Mouse (Mus musculus) mouse embryonic stem cell (cell line): Measurements from ENCODE around the gene Cdk14.

ENCODE experiments used
- in situ Hi-C, 2 experiments: fragments of 300-500 bp; cut with MboI; formaldehyde crosslinking; loops; 1 replicate in 1 of 2; 3 replicates in 1 of 2; pipeline ENCODE4 v1.14.3; 2019 to 2020; ENCODE audit warnings: low sequenced_read_pairs in 2 of 2, low pct_unique_long_range_greater_than_20kb in 1 of 2, mixed read lengths in 1 of 2; ENCODE audit not compliant: unreplicated experiment in 1 of 2

The Cdk14 gene

DNA sequence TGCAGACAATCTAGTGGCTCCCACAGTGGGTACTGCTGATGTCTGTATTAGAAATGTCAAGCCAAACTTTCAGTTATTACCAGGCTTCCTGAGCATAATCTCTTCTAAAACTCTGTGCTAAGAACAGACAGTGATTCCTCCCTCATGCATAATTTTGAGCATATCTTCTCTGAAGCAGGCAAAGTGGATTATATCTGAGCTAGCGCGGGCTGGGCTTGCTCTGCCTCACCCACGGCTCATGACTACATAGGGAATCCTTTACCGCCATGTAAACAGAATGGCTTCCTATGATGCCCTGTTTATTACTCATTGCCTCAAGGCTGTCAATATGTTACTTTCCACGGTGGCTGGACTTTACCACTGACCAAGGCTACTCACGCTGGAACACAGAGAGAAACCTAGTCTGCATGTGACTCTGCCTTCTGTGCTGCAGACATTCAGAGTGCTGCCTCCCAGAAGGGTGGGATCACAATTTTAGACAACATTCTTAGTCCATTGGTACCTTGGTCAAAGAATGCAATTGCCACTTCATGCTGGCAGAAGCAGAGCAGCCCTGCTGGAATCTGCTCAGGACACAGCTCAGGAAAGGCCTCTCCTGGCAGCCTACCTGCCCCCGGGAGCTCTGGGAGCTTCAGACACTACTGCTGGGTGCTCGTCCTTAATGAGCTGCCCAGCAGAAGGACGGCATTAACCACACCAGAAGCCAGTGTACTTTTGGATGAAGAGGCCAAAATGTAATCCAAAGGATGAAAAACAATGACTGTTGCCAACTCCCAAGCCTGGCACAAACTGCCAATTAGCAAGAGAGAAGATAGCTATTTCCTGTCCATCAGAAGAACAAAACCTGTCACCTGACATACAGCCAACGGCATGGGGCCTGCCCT, 503.5 kb downstream of the Cdk14 start:
- in situ Hi-C loops, result loop anchor here in 1 of 2 experiments (25.0 kb wide), 1 partner anchor 654 kb away; no protein-coding TSS in a partner anchor

DNA sequence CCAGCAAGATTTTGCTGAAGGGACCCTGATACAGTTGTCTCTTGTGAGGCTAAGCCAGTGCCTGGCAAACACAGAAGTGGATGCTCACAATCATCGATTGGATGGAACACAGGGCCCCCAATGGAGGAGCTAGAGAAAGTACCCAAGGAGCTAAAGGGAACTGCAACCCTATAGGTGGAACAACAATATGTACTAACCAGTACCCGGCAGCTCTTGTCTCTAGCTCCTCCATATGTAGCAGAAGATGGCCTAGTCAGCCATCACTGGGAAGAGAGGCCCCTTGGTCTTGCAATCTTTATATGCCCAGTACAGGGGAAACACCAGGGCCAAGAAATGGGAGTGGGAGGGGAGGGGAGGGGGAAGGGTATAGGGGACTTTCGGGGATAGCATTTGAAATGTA, 515.2 kb downstream of the Cdk14 start:
- in situ Hi-C loops, result loop anchor here in 1 of 2 experiments (25.0 kb wide), 1 partner anchor 643 kb away; no protein-coding TSS in a partner anchor

DNA sequence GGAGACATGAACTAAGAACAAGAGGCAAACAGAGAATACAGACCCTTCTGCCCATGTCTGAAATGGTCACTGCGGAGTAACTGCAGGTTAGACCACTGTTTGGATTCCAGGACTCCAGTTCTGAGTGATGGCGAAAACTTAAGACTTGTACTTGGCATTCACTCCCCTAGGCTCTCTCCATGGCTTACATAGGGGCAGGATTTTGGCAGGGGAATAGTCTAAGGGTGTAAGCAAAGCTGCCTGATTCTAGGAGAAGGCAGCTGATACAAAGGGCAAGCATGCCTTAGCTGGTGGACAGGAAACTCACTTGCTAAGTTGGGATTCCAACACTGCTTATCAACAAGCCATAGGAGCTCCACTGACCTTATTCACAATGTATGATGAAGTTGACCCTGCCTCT, 521.9 kb downstream of the Cdk14 start:
- in situ Hi-C loops, result no loop called here

DNA sequence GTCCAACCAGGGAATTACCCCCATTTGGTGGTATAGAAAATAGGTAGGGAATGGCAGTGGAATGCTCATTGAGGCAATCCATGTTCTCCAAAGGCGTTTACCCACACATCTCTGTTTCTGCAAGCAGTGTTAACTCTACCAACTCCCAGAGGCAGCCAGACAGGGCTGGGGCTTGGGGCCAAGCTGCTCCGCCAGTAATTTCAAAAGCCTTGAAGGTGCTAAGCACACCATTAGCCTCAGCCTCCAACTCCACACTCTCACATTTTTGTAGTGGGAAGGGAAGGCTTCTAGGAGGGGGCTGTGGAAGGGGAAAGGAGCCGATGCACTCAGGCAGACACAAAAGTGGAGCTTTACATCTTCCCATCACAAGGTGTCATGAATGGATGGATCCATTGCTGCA, 525.1 kb downstream of the Cdk14 start:
- in situ Hi-C loops, result no loop called here

DNA sequence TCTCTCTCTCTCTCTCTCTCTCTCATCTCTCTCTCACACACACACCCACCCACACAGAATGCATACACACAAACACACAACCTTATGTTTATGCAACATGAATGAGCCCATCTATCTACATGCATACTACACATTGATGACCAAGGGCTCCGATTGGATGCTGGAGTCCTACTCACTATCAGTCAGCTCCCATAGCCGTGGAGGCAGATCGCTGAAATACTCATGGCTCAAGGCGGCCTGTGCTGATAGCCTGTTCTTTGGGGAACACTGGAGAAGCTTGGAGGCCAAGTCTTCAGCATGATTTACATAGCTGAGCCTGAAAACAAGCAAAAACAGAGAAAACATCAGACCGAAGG, 526.3 kb downstream of the Cdk14 start:
- in situ Hi-C loops, result no loop called here

DNA sequence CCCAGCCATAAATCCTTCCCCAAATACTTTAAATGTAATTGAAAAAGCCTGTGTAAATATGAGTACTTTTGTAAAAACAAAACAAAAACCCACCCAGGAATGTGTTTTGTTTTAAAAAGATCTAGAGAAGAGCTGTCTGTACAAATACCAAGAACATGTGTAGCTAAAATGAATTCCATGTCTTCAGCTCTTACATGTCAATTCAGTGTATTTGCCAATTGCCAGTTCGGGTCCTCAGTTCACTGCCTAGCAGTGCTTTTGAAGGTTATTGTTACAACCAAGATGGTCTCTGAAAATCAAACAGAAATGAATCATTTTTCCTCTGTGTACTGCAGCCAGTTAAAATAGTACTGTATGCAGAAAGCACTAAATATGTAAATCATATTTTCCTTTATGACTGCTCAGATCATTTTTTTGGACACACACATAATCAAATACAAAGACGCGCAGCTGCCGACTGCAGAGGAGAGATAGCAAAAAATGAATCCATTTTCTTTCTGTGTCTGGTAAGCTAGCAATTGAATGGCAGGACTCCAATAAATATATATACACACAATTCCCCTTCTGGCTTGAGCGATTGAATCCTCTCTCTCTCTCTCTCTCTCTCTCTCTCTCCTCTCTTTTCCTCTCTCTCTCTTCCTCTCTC, 526.8 kb downstream of the Cdk14 start:
- in situ Hi-C loops, result no loop called here

DNA sequence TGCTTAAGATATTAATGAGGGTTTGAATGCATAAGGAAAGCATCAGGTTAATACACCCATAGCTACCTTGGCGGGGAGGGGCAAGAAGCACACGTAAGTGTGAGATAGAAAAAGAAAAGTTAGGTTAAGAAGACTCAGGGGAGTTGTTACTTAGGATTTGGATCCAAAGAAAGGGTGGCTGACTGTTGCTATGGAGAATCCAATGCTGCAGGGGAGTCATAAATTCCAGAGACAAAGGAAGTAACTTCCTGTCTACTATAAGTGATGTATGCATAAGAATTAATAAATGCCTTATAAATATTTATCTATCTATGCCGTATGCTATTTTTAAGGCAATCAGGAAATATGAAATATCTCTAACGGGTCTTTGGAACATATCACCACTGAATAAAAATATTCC, 527.4 kb downstream of the Cdk14 start:
- in situ Hi-C loops, result no loop called here

DNA sequence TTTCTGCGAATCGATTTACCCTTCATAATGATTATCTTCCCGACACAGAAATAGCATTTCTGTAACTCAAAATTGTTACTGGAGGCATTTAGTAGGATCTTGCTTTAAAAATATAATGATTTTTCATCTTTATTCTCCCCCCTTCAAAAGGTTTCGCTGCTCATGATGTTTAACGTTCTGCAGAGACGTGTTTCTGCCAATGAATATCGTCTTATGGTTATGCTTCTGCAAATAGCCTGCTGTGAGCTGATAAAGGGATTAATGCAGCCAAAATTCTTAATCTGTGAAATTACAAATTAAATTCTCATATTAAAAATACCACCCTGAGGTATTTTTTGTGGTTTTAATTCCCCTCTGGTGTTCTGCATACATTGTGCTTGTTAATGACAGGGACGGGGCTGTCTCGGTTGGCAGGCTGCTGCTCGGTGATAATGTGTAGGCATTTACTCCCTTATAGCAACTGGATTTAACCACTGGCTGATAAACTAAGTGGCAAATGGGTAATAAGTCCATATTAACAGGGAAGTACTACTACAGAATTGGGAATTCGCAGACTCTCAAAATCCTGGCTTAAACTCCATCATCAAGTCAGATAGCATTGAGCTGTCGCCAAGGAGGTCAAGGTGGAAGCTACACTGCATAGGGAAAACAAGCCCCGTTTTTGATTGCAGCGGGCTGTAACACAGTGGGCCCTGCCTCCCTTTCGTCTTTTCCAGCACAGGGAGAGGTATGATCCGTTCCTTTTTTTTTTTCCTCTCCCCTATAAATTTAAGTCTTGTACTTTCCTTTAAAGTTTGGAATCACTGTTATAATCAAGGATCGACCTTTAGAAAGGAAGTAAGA, 528.0 kb downstream of the Cdk14 start:
- in situ Hi-C loops, result no loop called here

DNA sequence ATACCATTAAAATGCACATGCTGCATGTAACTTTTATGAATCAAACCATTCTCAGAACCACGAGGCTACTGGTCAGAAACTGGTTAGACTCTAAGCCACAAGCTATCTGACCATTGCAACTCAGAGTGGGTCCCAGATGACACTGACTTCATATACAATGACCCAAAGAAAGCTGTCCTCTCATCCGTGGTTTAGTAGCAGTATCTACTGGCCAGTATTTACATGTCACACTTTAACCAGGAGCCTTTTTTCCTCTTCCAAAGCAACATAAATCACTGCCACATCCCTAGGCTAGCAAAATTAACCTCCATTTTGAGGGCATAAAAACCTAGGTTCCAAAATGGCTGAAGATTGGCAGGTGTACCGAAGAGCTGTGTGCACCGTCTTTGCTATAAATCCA, 533.0 kb downstream of the Cdk14 start:
- in situ Hi-C loops, result no loop called here

DNA sequence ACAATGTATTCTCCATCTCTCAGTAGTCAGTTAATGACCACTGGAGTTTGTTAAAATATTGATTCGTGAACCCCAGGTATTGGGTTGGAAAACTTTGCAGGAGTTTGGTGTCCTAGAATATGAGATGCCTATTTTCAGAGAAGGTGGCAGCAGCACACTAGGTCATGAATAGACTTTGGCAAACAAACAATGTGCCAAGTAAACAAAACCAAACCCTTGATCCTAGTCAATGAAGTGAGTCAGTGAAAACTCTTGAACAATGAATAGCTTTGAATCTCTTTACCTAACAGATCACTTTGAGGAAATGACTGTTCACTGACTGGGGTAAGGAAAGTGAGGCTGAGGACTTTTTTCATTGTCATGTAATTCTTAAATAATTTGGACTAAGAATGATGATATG, 537.3 kb downstream of the Cdk14 start:
- in situ Hi-C loops, result no loop called here

DNA sequence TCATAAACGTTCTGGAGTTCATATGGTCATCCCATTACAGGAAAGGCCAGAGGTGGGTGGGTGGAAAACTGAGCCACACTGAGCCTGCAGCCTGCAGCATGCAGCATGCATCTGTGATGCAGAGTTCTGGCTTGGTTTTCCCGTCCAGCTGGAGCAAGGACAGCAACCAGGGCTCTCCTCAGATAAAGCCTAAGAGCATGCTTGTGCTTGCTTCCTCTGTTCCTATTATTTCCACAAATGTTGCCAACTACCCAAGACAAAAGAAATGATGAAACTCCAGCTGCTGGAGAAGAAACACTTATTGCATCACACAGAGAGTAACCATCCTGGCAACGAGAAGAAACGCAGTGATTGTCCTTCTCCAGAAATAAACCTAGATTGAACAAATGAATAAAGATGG, 539.8 kb downstream of the Cdk14 start:
- in situ Hi-C loops, result no loop called here

DNA sequence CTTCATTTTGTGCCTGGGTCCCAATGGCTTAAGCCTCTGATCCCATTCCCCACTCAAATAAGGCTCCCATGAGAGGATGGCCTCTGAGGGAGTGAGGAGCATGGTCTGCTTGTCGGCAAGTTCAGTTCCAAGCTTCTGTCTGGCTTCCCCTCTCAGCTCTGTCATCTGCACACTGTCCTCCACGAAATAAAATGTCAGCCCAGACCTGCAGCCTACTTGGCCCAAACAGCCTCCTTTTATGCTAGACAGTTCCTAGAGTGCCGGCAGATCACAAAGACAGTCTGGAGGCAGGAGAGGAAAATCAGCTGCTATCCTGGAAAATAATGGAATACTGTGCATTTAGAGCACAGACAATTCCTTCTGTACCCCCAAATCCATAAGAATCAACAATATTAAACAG, 541.2 kb downstream of the Cdk14 start:
- in situ Hi-C loops, result no loop called here

DNA sequence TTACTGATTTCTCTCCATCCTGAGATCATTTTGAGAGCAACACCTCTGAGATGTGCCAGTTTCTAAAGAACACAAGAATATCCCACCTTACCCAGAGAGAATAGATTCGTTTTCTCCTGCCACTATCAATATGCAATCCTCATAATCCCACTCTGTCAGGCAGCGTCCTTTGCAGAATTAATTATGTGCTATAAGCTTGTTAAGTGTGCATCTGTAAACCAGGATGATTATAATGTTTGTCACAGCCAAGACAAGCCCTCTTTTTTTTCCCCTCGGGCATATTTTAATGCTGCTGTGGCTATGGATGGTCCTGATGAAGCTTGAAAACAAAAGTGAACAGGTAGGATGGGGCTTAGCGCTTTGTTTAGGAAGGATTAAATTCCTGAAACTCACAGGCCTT, 542.5 kb downstream of the Cdk14 start:
- in situ Hi-C loops, result no loop called here

DNA sequence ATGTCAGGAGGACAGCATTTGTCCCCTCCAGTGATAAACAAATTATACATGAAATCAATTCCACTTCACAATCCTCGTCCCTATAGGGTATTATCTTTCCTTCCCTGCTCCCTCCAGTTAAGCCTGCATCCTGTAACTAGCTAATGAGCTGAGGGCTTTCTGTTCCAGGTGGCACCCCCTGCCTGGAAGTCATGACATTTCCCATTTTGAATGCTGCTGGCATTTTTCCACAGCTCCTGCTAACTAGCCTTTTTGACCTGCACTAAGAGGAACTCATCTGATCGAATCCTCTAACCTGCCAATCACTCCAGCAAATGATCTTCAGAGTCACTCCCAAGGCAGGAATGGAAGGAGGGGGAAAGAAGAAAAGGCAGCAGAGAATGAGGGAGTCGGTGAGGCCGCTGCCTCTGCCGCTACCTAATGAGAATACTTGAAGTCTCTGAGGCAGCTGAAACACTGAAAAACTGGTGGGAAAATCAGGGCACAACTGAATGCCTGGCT, 542.9 kb downstream of the Cdk14 start:
- in situ Hi-C loops, result no loop called here

DNA sequence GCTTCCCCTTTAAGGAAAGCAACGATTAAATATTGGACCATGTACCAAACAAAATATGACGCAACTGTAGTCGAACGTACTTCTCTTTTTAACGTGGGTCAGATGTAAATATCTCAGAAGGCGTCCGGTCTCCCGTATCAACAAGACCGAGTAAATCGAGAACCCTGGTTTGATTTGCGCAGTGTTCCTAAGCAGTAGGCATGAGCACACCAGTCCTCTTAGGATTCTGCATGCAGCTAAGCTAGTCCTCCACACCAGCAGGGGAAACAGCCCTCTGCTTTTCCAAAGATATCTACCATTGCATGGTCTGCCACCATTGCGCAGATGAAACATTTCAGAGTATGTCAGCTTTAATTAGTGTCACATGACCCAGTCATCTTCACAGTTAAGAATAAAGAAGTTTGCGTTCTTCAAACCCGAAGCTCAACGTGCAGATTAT, 543.4 kb downstream of the Cdk14 start:
- in situ Hi-C loops, result no loop called here

DNA sequence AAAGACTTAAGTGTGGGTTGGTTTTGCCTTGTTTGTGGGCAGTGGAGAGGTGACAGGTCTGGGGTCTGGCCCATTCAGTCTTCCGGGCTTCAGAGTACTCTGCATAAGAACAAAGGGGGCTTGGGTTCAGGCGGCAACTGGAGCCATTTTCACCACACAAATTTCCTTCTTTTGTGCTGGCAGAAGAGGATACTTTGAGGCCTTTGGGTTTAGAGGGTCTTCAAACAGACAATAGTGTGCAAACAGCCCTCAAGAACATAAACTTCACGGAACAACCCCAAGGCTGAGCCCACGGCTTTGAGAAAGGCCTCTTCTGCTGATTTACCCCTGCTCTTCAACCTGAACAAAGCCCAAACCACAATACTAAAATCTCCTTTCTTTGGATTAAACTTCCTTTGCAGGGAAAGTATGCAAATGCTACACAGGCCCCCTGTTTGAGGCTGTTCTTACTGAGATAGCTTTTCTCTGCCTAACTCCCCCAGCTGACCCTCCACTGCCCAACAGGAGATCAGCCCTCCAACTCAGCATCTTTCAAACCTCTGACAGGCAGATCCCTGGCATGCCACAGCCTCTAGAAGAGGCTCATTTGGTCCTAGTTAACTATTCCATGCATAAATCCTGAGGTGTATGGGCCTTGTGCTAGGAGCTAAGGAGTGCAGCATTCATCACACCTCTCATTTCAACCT, 549.9 kb downstream of the Cdk14 start:
- in situ Hi-C loops, result no loop called here

DNA sequence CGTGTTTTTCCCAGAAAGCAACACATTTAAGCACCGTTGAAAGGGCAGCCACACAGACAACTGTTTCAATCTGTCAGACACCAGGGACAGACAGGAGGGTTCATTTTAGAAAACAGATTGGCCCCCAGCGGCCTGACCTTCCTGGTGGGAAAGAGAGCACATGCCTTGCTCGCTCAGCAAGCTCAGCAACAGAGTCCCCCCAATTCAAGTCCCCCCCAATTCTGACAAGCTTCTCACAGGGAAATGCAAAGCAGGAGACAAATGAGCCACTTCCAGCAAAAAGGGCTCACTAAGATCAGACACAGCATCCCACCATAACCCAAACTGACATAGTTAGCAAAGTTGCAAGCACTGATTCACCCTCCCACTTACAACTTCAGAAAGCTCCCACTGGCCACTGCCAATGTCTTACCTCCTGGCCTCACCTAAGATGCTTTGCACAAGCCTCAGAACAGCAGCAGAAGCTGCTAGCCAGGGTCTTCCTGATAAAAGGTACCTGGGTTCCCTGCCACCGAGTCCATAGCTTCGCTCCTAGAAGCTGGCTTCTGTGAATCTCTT, 551.5 kb downstream of the Cdk14 start:
- in situ Hi-C loops, result no loop called here

DNA sequence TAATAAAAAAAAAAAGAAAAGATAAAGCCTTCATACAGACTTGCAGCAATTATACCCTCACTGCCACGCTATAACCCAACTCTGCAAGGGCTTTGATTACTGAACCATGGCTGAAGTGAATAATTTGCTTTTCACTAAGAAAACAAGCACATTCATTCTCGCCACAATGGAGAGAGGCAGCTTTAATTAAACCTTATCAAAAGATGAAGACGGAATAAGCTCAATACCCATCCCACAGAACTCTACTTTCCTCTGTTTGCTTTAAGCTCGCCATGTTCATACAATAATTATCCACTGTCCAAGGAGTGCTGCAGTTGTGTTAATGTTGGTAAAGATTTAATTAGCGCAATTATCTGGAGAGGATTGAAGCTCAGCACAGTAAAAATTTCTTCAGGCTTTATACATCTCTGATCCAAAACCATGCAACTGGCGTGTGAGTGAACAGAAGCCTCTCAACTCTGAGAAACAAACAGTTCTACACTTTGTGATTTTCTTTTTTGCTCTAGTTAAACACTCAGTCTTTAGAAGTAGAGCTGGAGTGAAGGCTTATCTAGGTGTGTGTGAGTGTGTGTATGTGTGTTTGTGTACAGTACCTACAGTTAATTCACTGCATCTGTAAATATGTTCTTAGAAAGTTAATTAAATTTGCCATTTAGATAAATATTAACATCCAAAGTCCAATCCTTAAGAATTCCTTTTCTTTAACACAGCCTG, 552.1 kb downstream of the Cdk14 start:
- in situ Hi-C loops, result no loop called here
